Mouse (Mus musculus) forebrain, embryonic 16.5 days (tissue): ENCODE results near the gene Rap1gap2. TPM values are rescaled to one million over a fixed set of nuclear protein-coding genes. Genes with fewer than 3 reads are reported as not detected.

Experiments
- ATAC-seq: fragments of 200-750 bp; cut with Nextera tagmentation; 2 replicates; pipeline ENCODE4 v1.8.0; 2017; ENCODE audit warnings: mild to moderate bottlenecking, moderate library complexity
- H3K27ac ChIP-seq: fragments of 300-500 bp; sonication (generic); 2 replicates; pipeline ENCODE4 v1.5.1; 2014; ENCODE audit warnings: low read length, control low read depth
- H3K27me3 ChIP-seq: fragments of 300-500 bp; sonication (generic); replicated peaks from 2 replicates; pipeline ENCODE4 v1.6.1; 2014; ENCODE audit warnings: low read length; ENCODE audit not compliant: control insufficient read depth, insufficient read depth
- H3K36me3 ChIP-seq: fragments of 300-500 bp; sonication (generic); 2 replicates; pipeline ENCODE4 v1.6.1; 2014; ENCODE audit not compliant: control insufficient read depth, insufficient read depth
- H3K4me1 ChIP-seq: fragments of 300-500 bp; sonication (generic); replicated peaks from 2 replicates; pipeline ENCODE4 v1.6.1; 2014; ENCODE audit warnings: low read length; ENCODE audit not compliant: control insufficient read depth, insufficient read depth
- H3K4me2 ChIP-seq: fragments of 300-500 bp; sonication (generic); 2 replicates; pipeline ENCODE4 v1.6.1; 2014; ENCODE audit warnings: mild to moderate bottlenecking, low read length, control low read depth
- H3K4me3 ChIP-seq: fragments of 300-500 bp; sonication (generic); replicated peaks from 2 replicates; pipeline ENCODE4 v1.5.1; 2014; ENCODE audit warnings: mild to moderate bottlenecking, low read length, control low read depth
- H3K9ac ChIP-seq: fragments of 300-500 bp; sonication (generic); replicated peaks from 2 replicates; pipeline ENCODE4 v1.6.1; 2014; ENCODE audit warnings: low read depth, low read length, control low read depth
- H3K9me3 ChIP-seq: fragments of 300-500 bp; sonication (generic); 2 replicates; pipeline ENCODE4 v1.6.1; 2016; ENCODE audit warnings: low read length; ENCODE audit not compliant: control insufficient read depth
- WGBS: fragments of 180-500 bp; shearing (Covaris S2); extraction: QIAGEN DNeasy Blood & Tissue Kit; methylation state at CpG from one replicate; pipeline ENCODE4 v1.1.7; 2014; 5-methylcytosine and 5-hydroxymethylcytosine counted together
- polyA plus RNA-seq: library from polyadenylated mRNA; unstranded; fragments of >200 nt; fragmentation: Nextera tagmentation; extraction: Ambion mirVana; gene quantifications from 2 replicates; pipeline ENCODE4 v1.2.1, GENCODE M21; 2015

Rap1gap2 gene
- polyA plus RNA-seq, 1 experiment from 2014 or later = 12.9 TPM

DNA sequence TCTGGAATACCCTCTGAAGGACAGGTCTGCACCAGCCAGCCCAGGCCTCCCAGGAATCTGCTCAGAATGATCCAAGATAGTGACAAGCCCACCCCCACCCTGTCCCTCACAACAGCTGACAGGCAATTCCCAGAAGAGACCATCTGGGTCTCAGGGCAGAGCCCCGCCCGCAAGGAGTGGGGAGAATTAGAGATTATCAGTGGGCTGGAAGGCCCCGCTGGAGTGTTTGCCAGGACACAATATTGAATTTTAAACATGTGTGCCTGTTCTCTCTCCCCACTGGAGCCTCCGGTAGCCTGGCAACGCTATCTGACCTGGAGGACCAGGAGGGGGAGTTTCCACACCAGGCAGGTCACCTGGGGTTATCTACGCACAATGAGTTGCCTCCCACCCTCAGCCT lies 142.5 kb downstream of the Rap1gap2 start:
- H3K4me1 ChIP-seq = peaks cover 6% of the 10 kb centered on the region
- no peak overlapping the region for H3K9ac ChIP-seq
- 42% methylated on average over 6 of the region's 6 CpGs for WGBS
- no peaks in the 10 kb centered on the region for H3K36me3 ChIP-seq
- H3K4me3 ChIP-seq = no peak overlapping the region
- ATAC-seq = peak; percentile 57; the same call in 1 of the 2 replicates
- no peaks in the 10 kb centered on the region for H3K27me3 ChIP-seq
- no peak overlapping the region for H3K4me2 ChIP-seq
- no peaks in the 10 kb centered on the region for H3K9me3 ChIP-seq
- H3K27ac ChIP-seq = no peak overlapping the region

GRCm38 (mm10) chr11:74465712-74466111 lies 145.0 kb downstream of the Rap1gap2 start:
- H3K9me3 ChIP-seq = no peaks in the 10 kb centered on the region
- H3K4me3 ChIP-seq = no peak overlapping the region
- no peak overlapping the region for H3K9ac ChIP-seq
- no peak overlapping the region for H3K4me2 ChIP-seq
- H3K27me3 ChIP-seq = no peaks in the 10 kb centered on the region
- H3K27ac ChIP-seq = no peak overlapping the region
- ATAC-seq = no peak
- peaks cover 6% of the 10 kb centered on the region for H3K4me1 ChIP-seq
- WGBS = 46% methylated on average over 7 of the region's 7 CpGs
- no peaks in the 10 kb centered on the region for H3K36me3 ChIP-seq

DNA sequence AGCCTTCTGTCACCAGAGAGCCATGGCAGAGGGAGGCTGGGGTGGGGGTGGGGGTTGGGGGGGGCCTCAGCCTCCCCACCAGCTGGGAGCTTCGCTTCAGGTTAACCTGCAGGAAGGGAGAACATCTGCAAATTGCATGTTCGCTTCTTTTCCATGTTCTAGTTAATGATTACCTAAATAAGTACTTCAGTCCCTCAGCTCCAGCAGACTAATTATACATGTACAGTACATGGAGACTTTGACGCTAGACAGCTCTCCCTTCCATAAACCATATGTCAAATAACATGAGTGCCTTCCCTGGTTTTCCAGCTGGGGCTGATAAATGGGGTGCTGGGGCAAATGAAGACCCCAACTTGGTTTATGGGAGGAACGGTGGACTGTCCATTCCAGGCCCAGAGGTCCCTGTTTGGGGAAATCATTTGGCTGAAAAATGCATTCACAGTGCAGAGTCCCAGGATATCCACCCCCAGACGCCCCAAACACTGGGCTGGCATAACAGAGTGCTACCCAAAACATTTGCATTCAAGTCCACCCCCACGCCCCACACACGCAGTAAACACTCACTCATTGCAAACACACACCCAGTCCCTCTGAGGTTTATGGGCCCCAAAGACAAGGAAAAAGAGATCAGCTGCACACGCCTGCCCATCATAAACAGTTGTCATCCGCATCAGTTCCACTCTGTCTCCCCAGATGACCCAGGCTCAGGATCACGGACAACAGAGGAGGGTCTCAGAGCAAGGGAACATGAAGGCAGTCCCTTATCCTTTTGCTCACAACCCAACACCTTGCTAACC lies 146.3 kb downstream of the Rap1gap2 start:
- Histone ChIP-seq H3K36me3 (no peaks in the 10 kb centered on the region), H3K27me3 (no peaks in the 10 kb centered on the region), H3K4me3 (no peak overlapping the region), H3K4me2 (no peak overlapping the region), H3K27ac (no peak overlapping the region), H3K4me1 (peaks cover 6% of the 10 kb centered on the region), H3K9ac (no peak overlapping the region), H3K9me3 (no peaks in the 10 kb centered on the region)
- 77% methylated on average over 10 of the region's 10 CpGs for WGBS
- ATAC-seq = no peak

DNA sequence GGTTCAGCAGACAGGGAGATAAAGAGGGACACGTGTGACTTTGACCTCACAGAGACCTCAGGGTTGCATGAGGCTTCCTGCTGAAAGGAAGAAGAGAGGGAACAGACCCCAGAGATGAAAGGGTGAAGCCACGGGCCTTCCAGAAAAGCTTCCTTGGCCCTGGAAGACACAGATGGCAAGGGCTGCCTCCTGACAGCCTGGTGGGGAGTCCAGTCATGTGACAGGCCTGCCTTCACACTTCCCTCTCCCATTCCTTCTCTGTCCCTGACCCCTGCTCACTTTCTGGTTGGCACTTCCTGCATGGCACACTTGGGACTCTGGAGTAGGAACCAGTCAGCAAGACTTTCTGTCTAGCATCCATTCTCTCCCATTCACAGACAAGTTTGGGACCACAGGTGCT lies 148.1 kb downstream of the Rap1gap2 start:
- no peaks in the 10 kb centered on the region for H3K9me3 ChIP-seq
- no peak for ATAC-seq
- 63% methylated on average over 2 of the region's 2 CpGs for WGBS
- no peak overlapping the region for H3K9ac ChIP-seq
- no peaks in the 10 kb centered on the region for H3K27me3 ChIP-seq
- no peak overlapping the region for H3K4me2 ChIP-seq
- no peak overlapping the region for H3K4me3 ChIP-seq
- H3K36me3 ChIP-seq = no peaks in the 10 kb centered on the region
- no peaks in the 10 kb centered on the region for H3K4me1 ChIP-seq
- no peak overlapping the region for H3K27ac ChIP-seq

GRCm38 (mm10) chr11:74459651-74460050 lies 151.1 kb downstream of the Rap1gap2 start:
- Histone ChIP-seq H3K4me2 (no peak overlapping the region), H3K9ac (no peak overlapping the region), H3K27me3 (no peaks in the 10 kb centered on the region), H3K9me3 (no peaks in the 10 kb centered on the region), H3K27ac (no peak overlapping the region), H3K4me1 (no peaks in the 10 kb centered on the region), H3K4me3 (no peak overlapping the region), H3K36me3 (no peaks in the 10 kb centered on the region)
- WGBS = 77% methylated on average over 8 of the region's 8 CpGs
- ATAC-seq = no peak

- H3K9ac ChIP-seq = no peak overlapping the region
- 77% methylated on average over 3 of the region's 3 CpGs for WGBS
- ATAC-seq = no peak
- no peak overlapping the region for H3K4me3 ChIP-seq
- H3K9me3 ChIP-seq = no peaks in the 10 kb centered on the region
- H3K4me2 ChIP-seq = no peak overlapping the region
- no peaks in the 10 kb centered on the region for H3K4me1 ChIP-seq
- H3K27ac ChIP-seq = no peak overlapping the region
- H3K27me3 ChIP-seq = no peaks in the 10 kb centered on the region
- H3K36me3 ChIP-seq = no peaks in the 10 kb centered on the region
These were observed 152.3 kb downstream of the Rap1gap2 start for GRCm38 (mm10) chr11:74458400-74458799.

DNA sequence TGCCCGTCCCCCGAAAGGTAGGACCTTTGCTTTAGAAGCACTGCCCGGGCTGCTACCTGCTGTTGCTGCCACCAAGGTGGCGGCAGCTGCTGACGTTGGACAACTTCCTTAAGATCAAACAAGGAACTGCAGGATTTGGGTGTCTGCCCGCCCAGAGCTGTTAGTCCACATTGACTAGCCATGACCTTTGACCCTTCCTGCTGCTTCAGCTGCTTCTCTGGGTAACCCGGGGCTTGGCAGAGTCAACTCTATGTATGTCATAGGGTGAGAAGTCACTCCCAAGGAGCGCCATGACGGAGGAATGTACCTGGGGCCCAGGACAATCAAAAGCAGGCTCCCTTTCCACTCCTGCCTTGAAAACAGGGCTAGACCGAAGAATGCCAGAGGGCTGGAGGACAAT lies 153.5 kb downstream of the Rap1gap2 start:
- no peak for ATAC-seq
- Histone ChIP-seq H3K36me3 (no peaks in the 10 kb centered on the region), H3K27me3 (no peaks in the 10 kb centered on the region), H3K9me3 (no peaks in the 10 kb centered on the region), H3K27ac (no peak overlapping the region), H3K4me2 (no peak overlapping the region), H3K9ac (no peak overlapping the region), H3K4me3 (no peak overlapping the region), H3K4me1 (no peaks in the 10 kb centered on the region)
- WGBS = 68% methylated on average over 10 of the region's 10 CpGs

DNA sequence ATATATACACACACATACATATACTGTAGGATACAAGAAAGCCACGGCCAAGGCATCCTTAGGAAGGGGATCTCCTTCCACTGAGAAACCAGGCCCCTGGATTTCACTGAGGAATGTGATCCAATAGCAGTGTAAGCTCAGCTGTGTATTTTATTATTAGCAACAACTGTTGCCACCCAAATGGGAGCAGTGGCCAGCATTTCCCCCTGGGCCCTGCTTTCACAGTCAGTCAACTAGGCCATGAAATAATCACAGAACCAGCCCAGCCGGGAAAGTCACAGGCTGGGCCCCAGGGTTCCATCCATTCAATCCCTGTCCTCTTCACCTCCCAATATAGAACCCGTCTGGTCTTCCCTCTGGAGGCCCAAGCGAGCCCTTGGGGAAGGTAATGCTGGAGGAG lies 162.2 kb downstream of the Rap1gap2 start:
- H3K36me3 ChIP-seq = no peaks in the 10 kb centered on the region
- no peak for ATAC-seq
- H3K27me3 ChIP-seq = no peaks in the 10 kb centered on the region
- no peak overlapping the region for H3K4me2 ChIP-seq
- no peak overlapping the region for H3K27ac ChIP-seq
- H3K4me1 ChIP-seq = no peaks in the 10 kb centered on the region
- H3K9ac ChIP-seq = no peak overlapping the region
- WGBS = 70% methylated on average over 4 of the region's 4 CpGs
- no peak overlapping the region for H3K4me3 ChIP-seq
- no peaks in the 10 kb centered on the region for H3K9me3 ChIP-seq

GRCm38 (mm10) chr11:74447991-74448403 lies 162.7 kb downstream of the Rap1gap2 start:
- no peak overlapping the region for H3K27ac ChIP-seq
- H3K27me3 ChIP-seq = no peaks in the 10 kb centered on the region
- ATAC-seq = no peak
- no peak overlapping the region for H3K4me2 ChIP-seq
- H3K9me3 ChIP-seq = no peaks in the 10 kb centered on the region
- no peak overlapping the region for H3K4me3 ChIP-seq
- no peaks in the 10 kb centered on the region for H3K36me3 ChIP-seq
- 88% methylated on average over 6 of the region's 6 CpGs for WGBS
- H3K4me1 ChIP-seq = no peaks in the 10 kb centered on the region
- H3K9ac ChIP-seq = no peak overlapping the region

DNA sequence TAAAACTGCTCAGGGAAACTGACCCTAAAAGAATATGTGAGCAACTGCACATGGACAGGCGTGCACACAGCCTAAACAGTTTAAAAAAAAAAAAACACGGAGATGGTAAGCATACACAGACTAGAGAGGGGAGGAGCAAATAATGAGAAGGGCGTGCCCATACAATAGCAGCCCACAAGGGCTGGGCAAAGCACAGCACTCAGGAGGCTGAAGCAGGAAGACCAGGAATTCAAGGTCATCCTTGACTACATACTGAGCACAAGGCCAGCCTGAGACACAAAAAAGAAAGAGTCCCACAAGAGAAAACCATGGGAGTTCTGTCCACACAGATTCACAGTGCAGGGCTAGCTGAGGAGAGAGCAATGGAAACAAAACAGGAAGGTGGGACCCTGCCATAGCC lies 165.1 kb downstream of the Rap1gap2 start:
- Histone ChIP-seq H3K36me3 (no peaks in the 10 kb centered on the region), H3K9ac (no peak overlapping the region), H3K27me3 (no peaks in the 10 kb centered on the region), H3K4me1 (no peaks in the 10 kb centered on the region), H3K9me3 (no peaks in the 10 kb centered on the region), H3K27ac (no peak overlapping the region), H3K4me3 (no peak overlapping the region), H3K4me2 (no peak overlapping the region)
- WGBS = 77% methylated on average over 3 of the region's 3 CpGs
- ATAC-seq = no peak
